Mouse (Mus musculus) C2C12 (cell line): Measurements from ENCODE around the gene Heg1.

ENCODE experiments used
- CTCF ChIP-seq: IDR thresholded peaks from one replicate; pipeline ENCODE4 v1.5.1; 2011; ENCODE audit not compliant: control insufficient read depth, insufficient read depth, insufficient read length
- MAX ChIP-seq: IDR thresholded peaks from one replicate; pipeline ENCODE4 v1.6.1; 2011; ENCODE audit warnings: mild to moderate bottlenecking, control low read depth
- USF1 ChIP-seq: IDR thresholded peaks from one replicate; pipeline ENCODE4 v1.6.1; 2011; ENCODE audit warnings: low read depth, mild to moderate bottlenecking, control low read depth, moderate library complexity

GRCm38 (mm10) chr16:33660125-33660524 is 24.0 kb upstream of the Heg1 start:
- TF ChIP-seq CTCF (no peak), MAX (no peak), USF1 (no peak)
